Mouse (Mus musculus): Measurements from ENCODE around the gene Gm20388.

- TF ChIP-seq CTCF (IDR thresholded peaks at IDR 0.05; ENCODE audit: borderline replicate concordance, insufficient read depth, low read depth, low read length) (no peak), POLR2A (IDR thresholded peaks at IDR 0.05; ENCODE audit: borderline replicate concordance, insufficient read depth, low read length) (no peak)
Observed at GRCm38 (mm10) chr8:122457171-122457570, 2546.5 kb downstream of the Gm20388 start.
